Mouse (Mus musculus) small intestine, adult 2 months (tissue): Measurements from ENCODE around the gene Atp6v0a1.

Experiments
- CTCF ChIP-seq: fragments of 200-500 bp; IDR thresholded peaks from 2 replicates; pipeline ENCODE4 v1.5.1; 2012; ENCODE audit warnings: low read depth, mild to moderate bottlenecking, control low read depth, inconsistent platforms, low read length, moderate library complexity, mixed read lengths; ENCODE audit not compliant: insufficient replicate concordance, insufficient read length; ENCODE audit errors: extremely low read depth
- POLR2A ChIP-seq: fragments of 200-500 bp; IDR thresholded peaks from 2 replicates; pipeline ENCODE4 v1.6.1; 2012; ENCODE audit warnings: low read depth, mild to moderate bottlenecking, control low read depth, inconsistent platforms, low read length, moderate library complexity

- TF ChIP-seq CTCF (no peak), POLR2A (no peak)
Measured at GRCm38 (mm10) chr11:101027121-101027520, 17.9 kb downstream of the Atp6v0a1 start.
